Mouse (Mus musculus): ENCODE results near the gene Cym. TPM values are rescaled to one million over a fixed set of nuclear protein-coding genes. Genes with fewer than 3 reads are reported as not detected.

Gene Cym
- not detected for polyA plus RNA-seq (2017; shearing (Covaris generic))

GRCm38 (mm10) chr3:107221608-107222007 lies at the start of gene Cym:
Gene Cym (minus strand): TSS chr3:107221732.

GRCm38 (mm10) chr3:107239607-107240006 lies 18.1 kb upstream of the Cym start, which contains the start of gene Prok1:
Gene Prok1 (minus strand): TSS chr3:107239707.

GRCm38 (mm10) chr3:107230527-107230926 lies 9.0 kb upstream of the Cym start, which contains the start of gene A630076J17Rik:
Gene A630076J17Rik (plus strand): TSS chr3:107230614.

GRCm38 (mm10) chr3:107182756-107183155 lies 38.8 kb downstream of the Cym start, which contains the start of gene Kcna10:
Gene Kcna10 (plus strand): TSS chr3:107183056.

Other genes with a start within 250 kb of the Cym start
- 111 TPM for gene Kcna3, start 185.6 kb downstream of the Cym start, polyA plus RNA-seq (2017; shearing (Covaris generic))
- 1.5 TPM for gene Kcna2, start 120.6 kb downstream of the Cym start, polyA plus RNA-seq (2017; shearing (Covaris generic))
- not detected for gene Kcna10, start 38.7 kb downstream of the Cym start, polyA plus RNA-seq (2017; shearing (Covaris generic))
- gene A630076J17Rik, start 8.9 kb upstream of the Cym start, polyA plus RNA-seq (2017; shearing (Covaris generic)): not detected
- gene Prok1, start 18.0 kb upstream of the Cym start, polyA plus RNA-seq (2017; shearing (Covaris generic)): 0.42 TPM
- 182 TPM for gene Lamtor5, start 57.1 kb upstream of the Cym start, polyA plus RNA-seq (2017; shearing (Covaris generic))
- 0.44 TPM for gene Slc16a4, start 69.5 kb upstream of the Cym start, polyA plus RNA-seq (2017; shearing (Covaris generic))
- 10.5 TPM for gene Rbm15, start 111.9 kb upstream of the Cym start, polyA plus RNA-seq (2017; shearing (Covaris generic))
- not detected for gene Kcnc4, start 237.8 kb upstream of the Cym start, polyA plus RNA-seq (2017; shearing (Covaris generic))